In genomic region chr6:72537998-72538500, GRCm38 (mm10) we compare ENCODE assay signal across 8 mouse cellular contexts. TPM values are rescaled to one million over a fixed set of nuclear protein-coding genes. Genes with fewer than 3 reads are reported as not detected.
A peak's percentile ranks its signal among the peaks of the same experiment; 100 is the strongest.
DNase-seq lines count a peak whose midpoint lies in the region; ATAC-seq and TF ChIP-seq lines count a peak whose summit lies in the region.

No protein-coding gene starts in this region.

- DNase-seq in frontal cortex, postnatal 14 days (ENCODE audit: low spot score in 2 of 2), result no peak
- DNase-seq in urinary bladder, postnatal 36 days (ENCODE audit: low spot score in 2 of 2), result no peak
- no peak for DNase-seq in gastrocnemius, adult 18-20 months (ENCODE audit: low spot score)
- DNase-seq in urinary bladder, postnatal 10 days (ENCODE audit: low spot score), result no peak

- H3K27me3 ChIP-seq in C2C12 (ENCODE audit: control insufficient read depth, insufficient read depth, insufficient read length), result no peaks in the 10 kb centered on the region
- no peaks in the 10 kb centered on the region for H3K27me3 ChIP-seq in forebrain, embryonic 13.5 days
- no peaks in the 10 kb centered on the region for H3K27me3 ChIP-seq in liver, embryonic 15.5 days

- no peaks in the 10 kb centered on the region for H3K36me3 ChIP-seq in C2C12 (ENCODE audit: control insufficient read depth, insufficient read depth)
- no peaks in the 10 kb centered on the region for H3K36me3 ChIP-seq in forebrain, embryonic 13.5 days (ENCODE audit: poor library complexity, severe bottlenecking)
- H3K36me3 ChIP-seq in liver, embryonic 15.5 days (replicated peaks), result no peaks in the 10 kb centered on the region

- no peaks in the 10 kb centered on the region for H3K9me3 ChIP-seq in forebrain, embryonic 13.5 days (replicated peaks)
- H3K9me3 ChIP-seq in liver, embryonic 15.5 days (replicated peaks), result no peaks in the 10 kb centered on the region

- H3ac ChIP-seq in C2C12 (ENCODE audit: control insufficient read depth, insufficient read length, low read depth), result peak overlapping the region; percentile 83

- no peaks in the 10 kb centered on the region for H3K79me3 ChIP-seq in C2C12 (ENCODE audit: low read depth)

- WGBS in forebrain, embryonic 13.5 days, result 55% methylated on average over 10 of the region's 10 CpGs
- 51% methylated on average over 10 of the region's 10 CpGs for WGBS in liver, embryonic 15.5 days (ENCODE audit: insufficient replicate concordance)

- H3K79me2 ChIP-seq in C2C12 (ENCODE audit: control insufficient read depth, insufficient read depth), result no peaks in the 10 kb centered on the region

- peak overlapping the region; percentile 21 for H3K4me3 ChIP-seq in C2C12 (ENCODE audit: insufficient read depth, poor library complexity, severe bottlenecking)
- peak overlapping the region; percentile 55 for H3K4me3 ChIP-seq in forebrain, embryonic 13.5 days
- peak overlapping the region; percentile 65 for H3K4me3 ChIP-seq in liver, embryonic 15.5 days (replicated peaks)

- H3K4me1 ChIP-seq in forebrain, embryonic 13.5 days, result peaks cover 19% of the 10 kb centered on the region
- H3K4me1 ChIP-seq in liver, embryonic 15.5 days (replicated peaks), result peaks cover 30% of the 10 kb centered on the region

- H3K9ac ChIP-seq in forebrain, embryonic 13.5 days, result peak overlapping the region; percentile 78
- peak overlapping the region; percentile 64 for H3K9ac ChIP-seq in liver, embryonic 15.5 days

- H3K27ac ChIP-seq in forebrain, embryonic 13.5 days, result no peak overlapping the region
- peak overlapping the region; percentile 65; the same call in 1 of the 2 replicates for H3K27ac ChIP-seq in liver, embryonic 15.5 days (replicated peaks)

- no peak for TF ChIP-seq CTCF in C2C12 (IDR thresholded peaks at IDR 0.05; ENCODE audit: control insufficient read depth, insufficient read depth, insufficient read length)

- ATAC-seq in frontal cortex, adult (ENCODE audit: low TSS enrichment), result peak; percentile 4; the same call in 1 of the 2 replicates
- no peak for ATAC-seq in forebrain, embryonic 13.5 days
- no peak for ATAC-seq in liver, embryonic 15.5 days (ENCODE audit: insufficient read depth)

- H3K4me2 ChIP-seq in forebrain, embryonic 13.5 days, result peak overlapping the region; percentile 77
- H3K4me2 ChIP-seq in liver, embryonic 15.5 days, result peak overlapping the region; percentile 78

TF ChIP-seq in C2C12, 6 proteins besides CTCF, POLR2A, EP300 and RAD21:
- TF ChIP-seq CEBPB (IDR thresholded peaks at IDR 0.05; ENCODE audit: low read depth) (no peak), USF1 (IDR thresholded peaks at IDR 0.05; ENCODE audit: low read depth) (no peak), FOSL1 (IDR thresholded peaks at IDR 0.05; ENCODE audit: insufficient read depth, low read length, poor library complexity, severe bottlenecking) (no peak), MYOD1 (IDR thresholded peaks at IDR 0.05; ENCODE audit: control insufficient read depth, insufficient read length, low read depth) (no peak), MYOG (IDR thresholded peaks at IDR 0.05; ENCODE audit: control insufficient read depth, extremely low read depth, insufficient read length) (no peak), MAX (IDR thresholded peaks at IDR 0.05) (no peak)

RNA-seq across cellular contexts. Expression of gene Capg, which starts 6.1 kb away (rescaled TPM):
- polyA plus RNA-seq in C2C12 (2012; fragmentation: generic; extraction: Trizol), result 487 TPM
- 4.7 and 4.8 TPM in 2 replicates for polyA plus RNA-seq in forebrain, embryonic 13.5 days (2015; fragmentation: Nextera tagmentation; extraction: Ambion mirVana)
- 20.4 and 23.8 TPM in 2 replicates for polyA plus RNA-seq in liver, embryonic 15.5 days (2015; fragmentation: Nextera tagmentation; extraction: Ambion mirVana)
- total RNA-seq in gastrocnemius, adult 18-20 months (2021), result 10 to 100 TPM in 1 of 2 experiments, 1 to 10 TPM in 1; 9.2 to 14.3 TPM

RNA-seq across cellular contexts. Expression of gene Sh2d6, which starts 16.5 kb away (rescaled TPM):
- polyA plus RNA-seq in C2C12 (2012; fragmentation: generic; extraction: Trizol), result 0.26 TPM
- 0.62 and 0.89 TPM in 2 replicates for polyA plus RNA-seq in forebrain, embryonic 13.5 days (2015; fragmentation: Nextera tagmentation; extraction: Ambion mirVana)
- polyA plus RNA-seq in liver, embryonic 15.5 days (2015; fragmentation: Nextera tagmentation; extraction: Ambion mirVana), result not detected in 2 replicates
- 1 to 10 TPM in 1 of 2 experiments, under 1 TPM in 1; 0.93 to 1.3 TPM for total RNA-seq in gastrocnemius, adult 18-20 months (2021)

Comparison
In these comparisons a context has a peak if more than half of its experiments do, and no peak if none do; other contexts are left out.
1. RNA of gene Capg, which starts 6.1 kb away (polyA plus RNA-seq): 487 TPM in C2C12 (single experiment); 20.4 to 23.8 TPM in liver, embryonic 15.5 days and 4.7 to 4.8 TPM in forebrain, embryonic 13.5 days; every median in the first group is over 10 times any median in the second.
2. Peak in every context shown above with its lines, with median percentiles within 50 percentile points of each other: H3K4me3 ChIP-seq.